Mouse (Mus musculus): Measurements from ENCODE around the gene Mboat7. TPM values are rescaled to one million over a fixed set of nuclear protein-coding genes. Genes with fewer than 3 reads are reported as not detected.

Gene Mboat7
- total RNA-seq, 4 experiments from 2014 or later, result 19.2 to 23.5 (median 22.3) TPM

DNA sequence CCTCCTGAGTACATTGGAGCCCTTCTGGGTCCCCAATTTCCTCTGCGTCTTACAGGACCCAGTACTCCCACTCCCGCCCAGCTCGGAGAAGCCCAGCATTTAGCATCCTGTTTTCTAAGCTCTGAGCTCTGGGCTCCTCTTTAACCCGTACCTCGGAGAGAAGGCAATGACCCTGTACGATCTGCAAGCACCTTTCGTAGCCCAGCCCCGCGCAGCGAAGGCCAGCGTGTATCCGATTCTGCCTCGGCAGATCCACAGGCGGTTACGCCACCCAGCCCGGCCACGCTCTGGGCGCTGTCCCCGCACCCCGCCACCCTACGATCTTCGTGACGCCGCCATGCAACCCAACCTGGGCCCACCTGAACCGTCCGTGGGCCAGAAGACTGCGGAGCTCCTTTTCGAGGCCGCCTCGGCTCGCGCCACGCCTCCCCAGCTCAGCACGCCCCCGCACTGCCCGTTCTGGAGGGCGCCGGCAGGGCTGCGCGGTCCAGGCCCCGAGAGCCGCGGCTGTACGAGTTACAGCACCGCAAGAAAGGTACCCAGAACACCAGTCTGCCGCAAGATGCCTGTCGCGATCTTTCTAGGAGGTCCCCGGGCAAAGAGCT, 839 bp downstream of the Mboat7 start, which contains the start of gene Tsen34:
Gene Tsen34 (plus strand): TSS at position 482 of the 605 bp plus-strand sequence.
- DNase-seq (ENCODE audit: low spot score), result no peak

DNA sequence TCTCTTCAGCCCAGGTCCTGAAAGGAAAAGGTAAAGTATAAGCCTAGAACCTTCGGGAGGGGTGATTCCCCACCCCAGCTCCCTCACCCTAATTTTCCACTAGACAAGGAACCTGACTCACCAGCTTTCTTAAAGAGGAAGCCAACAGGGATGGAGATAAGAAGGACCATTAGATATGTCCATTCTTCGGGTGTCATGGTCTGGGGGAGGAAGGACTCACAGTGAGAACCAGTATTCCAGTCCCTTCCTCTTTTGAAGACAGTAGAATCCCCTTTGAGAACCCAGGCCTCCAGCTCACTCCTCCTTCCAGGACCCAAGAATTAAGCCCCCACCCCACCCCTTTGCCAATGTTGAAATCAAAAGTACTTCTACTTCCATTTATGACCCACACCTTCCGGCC, 1.4 kb downstream of the Mboat7 start:
- no peak for DNase-seq (ENCODE audit: low spot score)

DNA sequence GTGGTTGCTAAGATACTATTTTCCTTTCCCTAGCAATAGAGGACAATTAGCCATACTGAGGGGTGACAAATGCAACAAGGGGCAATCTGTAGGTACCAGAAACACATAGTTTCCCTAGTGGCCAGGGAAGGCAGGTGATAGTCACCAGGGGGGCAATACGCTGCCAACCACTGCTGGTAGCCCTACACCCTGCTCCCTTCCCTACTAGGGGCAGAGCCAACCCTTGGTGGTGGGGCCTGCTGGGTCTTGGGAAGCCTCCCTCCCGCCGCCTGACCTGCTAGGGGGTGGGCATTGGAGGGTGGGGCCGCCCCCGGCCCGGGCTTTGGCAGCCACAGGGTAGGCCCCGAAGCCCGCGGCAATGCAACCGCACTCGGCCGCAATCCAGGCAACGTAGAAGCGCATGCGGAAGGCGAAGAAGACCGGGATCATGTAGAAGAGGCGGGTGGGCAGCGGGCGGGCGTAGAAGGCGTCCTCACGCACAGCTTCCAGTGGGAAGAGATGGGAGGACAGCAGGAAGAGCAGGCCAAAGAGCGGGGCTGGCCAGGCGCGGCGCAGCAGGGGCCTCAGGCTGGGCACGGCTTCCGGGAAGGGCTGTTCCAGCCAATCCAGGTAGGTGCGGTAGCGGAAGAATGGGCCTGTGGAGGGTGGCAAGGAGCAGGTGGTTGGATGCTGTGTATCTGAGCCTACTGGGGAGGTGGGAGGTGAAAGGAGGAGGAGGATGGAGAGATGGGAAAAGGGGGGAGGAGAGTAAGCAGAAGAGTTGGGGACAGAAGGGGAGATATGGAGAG, 7.7 kb downstream of the Mboat7 start:
- no peak for DNase-seq (ENCODE audit: low spot score)

DNA sequence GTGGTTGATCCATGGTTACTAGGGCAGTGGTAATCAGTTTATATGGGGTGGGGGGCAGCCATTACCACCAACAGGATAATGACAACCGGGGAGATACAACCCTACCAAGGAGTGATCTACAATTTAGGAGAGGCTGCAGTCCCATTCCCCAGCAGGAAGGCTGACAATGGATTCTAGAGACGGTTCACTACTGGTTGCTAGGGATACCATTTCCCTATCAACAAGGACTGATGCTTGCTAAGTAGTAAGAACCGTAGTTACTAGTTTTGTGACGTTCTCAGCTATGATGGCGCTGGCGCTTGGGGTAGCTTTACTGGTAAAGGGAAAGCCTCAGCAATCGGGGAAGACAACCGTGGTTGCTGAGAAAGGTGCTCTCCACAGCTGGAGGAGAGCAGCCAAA, 8.6 kb downstream of the Mboat7 start:
- no peak for DNase-seq (ENCODE audit: low spot score)

- DNase-seq (ENCODE audit: low spot score), result no peak
Measured at GRCm38 (mm10) chr7:3683908-3684550, 9.3 kb downstream of the Mboat7 start.

DNA sequence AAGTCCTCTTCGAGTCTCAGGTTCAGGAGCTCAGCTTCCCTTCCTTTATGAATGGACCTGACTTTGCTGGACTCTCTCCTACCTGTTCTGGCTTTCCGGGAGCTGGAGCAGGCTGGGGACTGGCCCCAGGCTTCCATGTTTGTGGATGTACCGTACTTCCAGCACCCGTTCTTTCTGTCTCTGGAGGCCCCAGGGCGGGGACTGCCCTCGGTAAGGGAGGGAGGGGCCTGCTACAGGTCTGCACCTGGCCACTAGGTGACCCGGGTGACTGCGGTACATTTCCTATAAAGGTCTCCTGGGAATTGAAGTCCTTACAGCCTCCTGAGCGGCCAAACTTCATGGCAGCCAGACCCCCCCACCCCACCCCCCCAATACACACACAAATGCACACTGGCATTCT, 16.0 kb downstream of the Mboat7 start, which contains the start of gene Tmc4:
Gene Tmc4 (minus strand): TSS at position 212 of the 400 bp plus-strand sequence.
- DNase-seq (ENCODE audit: low spot score), result no peak

GRCm38 (mm10) chr7:3676371-3676770, 17.0 kb downstream of the Mboat7 start:
- no peak for DNase-seq (ENCODE audit: low spot score)

- DNase-seq (ENCODE audit: low spot score), result no peak
Measured at GRCm38 (mm10) chr7:3675228-3675548, 18.1 kb downstream of the Mboat7 start.

DNA sequence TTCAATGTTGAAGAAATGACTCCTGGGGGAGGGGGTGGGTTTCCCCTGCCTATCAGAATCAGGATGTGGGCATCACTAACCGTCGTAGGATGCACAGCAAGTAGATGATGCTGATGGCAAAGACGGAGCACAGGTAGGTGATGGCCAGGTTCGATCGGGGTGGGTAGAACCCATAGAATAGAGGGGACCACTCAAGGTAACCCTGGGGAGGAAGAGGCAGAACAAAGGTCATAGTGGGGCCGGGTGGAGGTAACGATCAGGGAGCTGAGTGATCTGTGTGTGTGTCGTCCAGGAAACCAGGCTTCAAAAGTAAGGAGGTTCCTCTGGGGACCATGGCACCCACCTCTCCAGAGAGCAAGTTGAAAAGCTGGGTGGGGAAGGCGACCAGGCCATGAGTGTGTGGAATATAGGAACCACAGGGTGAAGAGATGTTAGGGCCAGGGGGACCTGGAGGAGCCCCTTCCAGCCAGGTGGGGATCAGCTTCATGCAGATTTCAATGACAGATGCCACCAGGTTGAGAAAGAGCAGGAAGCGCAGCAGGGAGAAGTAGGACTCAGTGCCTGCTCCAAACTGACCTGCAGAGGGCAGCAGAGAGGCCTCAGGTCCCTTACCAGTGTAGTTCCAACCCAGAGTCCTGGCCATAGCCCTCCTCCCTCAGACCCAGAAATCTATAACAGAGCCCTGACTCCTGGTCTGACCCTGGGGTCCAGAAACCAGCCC, 18.7 kb downstream of the Mboat7 start:
- DNase-seq (ENCODE audit: low spot score), result peak; percentile 76

GRCm38 (mm10) chr7:3666921-3667391, 26.4 kb downstream of the Mboat7 start:
- DNase-seq (ENCODE audit: low spot score), result no peak

DNA sequence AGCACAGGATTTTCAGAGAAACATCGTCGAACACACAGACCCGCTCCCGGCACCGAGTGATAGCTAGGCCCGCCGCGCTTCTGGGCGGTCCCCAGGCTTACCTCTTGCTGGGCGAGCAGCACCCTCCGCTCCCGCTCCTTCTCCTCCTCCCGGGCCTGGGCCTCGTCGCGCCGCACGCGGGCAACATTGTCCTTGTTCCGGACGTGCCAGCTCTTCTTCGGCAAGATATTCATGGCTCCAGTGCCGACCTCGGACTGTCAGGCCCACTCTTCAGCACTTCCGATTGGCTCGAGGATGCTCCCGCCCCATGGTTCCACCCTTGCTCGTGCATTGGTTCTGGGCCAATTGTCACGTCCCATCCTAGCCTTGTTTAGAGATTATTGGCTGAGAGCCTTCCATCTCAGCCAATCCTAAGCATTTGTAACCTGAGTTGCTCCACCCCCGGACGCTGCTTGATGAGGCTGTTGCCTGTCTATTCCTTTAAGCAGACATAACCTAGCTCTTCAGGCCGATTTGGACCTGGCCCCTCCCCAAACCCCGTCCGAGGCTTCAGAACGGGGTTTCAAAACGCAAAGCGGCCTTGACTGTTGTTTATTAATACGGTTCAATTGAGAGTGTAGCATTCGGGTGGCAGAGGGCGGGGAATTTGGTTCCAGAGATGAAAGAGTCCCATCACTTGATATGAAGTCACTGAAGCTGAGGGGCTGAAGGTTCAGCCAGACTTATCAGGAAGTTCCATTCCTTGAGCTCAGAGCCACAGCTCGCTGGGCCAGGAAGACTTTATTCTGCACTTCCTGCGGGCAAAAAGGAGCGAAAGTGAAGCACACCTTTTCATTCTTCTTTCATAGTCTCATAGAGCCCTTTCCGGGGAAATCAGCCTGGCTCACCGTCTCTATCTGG, 27.9 kb downstream of the Mboat7 start, which contains the start of gene Leng1:
Gene Leng1 (minus strand): TSS at position 626 of the 900 bp plus-strand sequence.
- DNase-seq (ENCODE audit: low spot score), result peak; percentile 99

- no peak for DNase-seq (ENCODE audit: low spot score)
Measured at GRCm38 (mm10) chr7:3664524-3665214, 28.7 kb downstream of the Mboat7 start.

- DNase-seq (ENCODE audit: low spot score), result no peak
Measured at GRCm38 (mm10) chr7:3658578-3658977, 34.7 kb downstream of the Mboat7 start.

GRCm38 (mm10) chr7:3656966-3657365, 36.4 kb downstream of the Mboat7 start:
- no peak for DNase-seq (ENCODE audit: low spot score)

DNA sequence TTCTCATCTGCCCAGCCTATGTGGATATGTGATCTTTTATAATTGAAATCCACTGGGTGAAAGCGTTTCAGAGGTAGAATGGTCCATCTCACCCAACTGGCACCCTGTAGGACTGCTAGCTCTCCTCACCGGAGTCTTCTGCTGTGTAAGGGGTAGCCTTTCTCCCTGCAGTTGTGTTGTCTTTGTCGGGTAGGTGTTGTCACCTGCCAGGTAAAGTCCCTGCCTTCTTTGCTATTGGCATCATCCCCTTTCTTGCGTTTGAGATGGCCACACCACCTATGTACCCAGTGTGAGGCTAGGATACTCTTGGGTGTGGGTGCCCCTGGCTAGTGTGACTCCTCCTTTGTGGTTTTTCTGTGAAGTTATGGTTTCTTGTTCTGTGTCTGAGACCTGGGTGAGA, 46.7 kb downstream of the Mboat7 start:
- DNase-seq (ENCODE audit: low spot score), result no peak

DNA sequence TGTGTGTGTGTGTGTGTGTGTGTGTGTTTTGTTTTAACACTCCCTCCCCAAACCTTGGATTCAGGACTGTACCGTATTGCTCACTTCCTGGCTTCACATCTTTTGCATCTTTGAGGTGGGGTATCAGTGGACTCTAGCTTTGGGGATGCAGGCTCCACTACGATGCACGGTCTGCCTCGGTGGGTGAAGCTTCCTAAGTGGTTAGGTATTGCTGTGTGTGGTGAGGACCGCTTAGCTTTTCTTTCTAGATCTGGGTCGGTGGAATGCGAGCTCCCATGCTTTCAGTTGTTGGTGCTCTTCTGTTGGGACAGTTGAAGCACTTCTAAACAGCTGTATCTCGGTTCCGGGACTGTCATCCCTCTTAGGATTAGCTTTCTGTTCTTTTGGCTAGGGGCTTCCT, 47.1 kb downstream of the Mboat7 start:
- DNase-seq (ENCODE audit: low spot score), result no peak

GRCm38 (mm10) chr7:3645488-3646025, 47.8 kb downstream of the Mboat7 start:
- no peak for DNase-seq (ENCODE audit: low spot score)

DNA sequence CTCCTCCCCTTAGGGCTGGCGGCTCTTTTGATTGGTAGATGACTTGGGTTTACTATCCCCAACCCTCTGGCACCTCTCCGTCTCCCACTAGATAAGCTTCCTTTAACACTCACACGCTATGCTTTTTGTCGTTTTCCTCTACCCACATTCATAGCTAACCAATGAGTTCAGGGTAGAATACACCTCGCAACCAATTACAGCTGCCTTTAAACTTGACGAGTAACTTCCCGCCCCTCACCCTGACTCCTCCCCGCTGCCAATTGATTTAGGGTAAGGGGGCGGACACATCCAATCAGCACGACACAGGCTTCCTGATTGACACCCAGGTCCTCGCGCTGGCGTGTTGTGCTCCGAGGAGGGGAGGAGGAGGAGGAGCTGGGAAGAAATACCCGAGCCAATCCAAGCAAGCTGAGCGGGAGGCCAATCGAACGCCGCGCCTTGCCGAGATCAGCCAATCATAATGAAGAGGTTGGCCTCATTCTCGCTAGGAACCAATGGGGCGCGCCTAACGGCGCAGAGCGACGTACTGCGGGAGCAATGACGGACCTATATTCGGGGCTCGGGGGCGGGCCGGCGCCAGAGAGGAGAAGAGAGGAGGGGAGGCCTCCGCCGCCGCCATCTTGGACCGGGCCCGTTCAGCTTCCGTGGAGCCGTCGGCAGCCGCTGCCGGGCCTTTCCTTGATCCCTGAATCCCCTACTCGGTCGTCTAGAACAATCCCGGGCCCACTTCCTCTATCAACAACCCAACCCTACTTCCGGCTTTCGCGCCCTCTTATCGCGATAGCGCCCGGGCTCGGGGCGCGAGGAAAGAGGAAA, 48.4 kb downstream of the Mboat7 start, which contains the start of gene Cnot3:
Gene Cnot3 (plus strand): TSS at position 597 of the 816 bp plus-strand sequence.
- peak; percentile 99 for DNase-seq (ENCODE audit: low spot score)

- no peak for DNase-seq (ENCODE audit: low spot score)
Measured at GRCm38 (mm10) chr7:3644348-3644671, 49.0 kb downstream of the Mboat7 start.

All from heart, adult 8-10 months (tissue).